Mouse (Mus musculus): ENCODE measurements at regions not wholly inside any gene's neighbourhood (a gene's known extent, or its start where the extent isn't known, plus 50 kb on each side); places are given as distances from the start of the nearest gene placed in this dataset.

GRCm38 (mm10) chr10:96863230-96863629 lies 246.4 kb downstream of the Btg1 start:
- no peak for DNase-seq (ENCODE audit: low spot score in 2 of 2)

DNA sequence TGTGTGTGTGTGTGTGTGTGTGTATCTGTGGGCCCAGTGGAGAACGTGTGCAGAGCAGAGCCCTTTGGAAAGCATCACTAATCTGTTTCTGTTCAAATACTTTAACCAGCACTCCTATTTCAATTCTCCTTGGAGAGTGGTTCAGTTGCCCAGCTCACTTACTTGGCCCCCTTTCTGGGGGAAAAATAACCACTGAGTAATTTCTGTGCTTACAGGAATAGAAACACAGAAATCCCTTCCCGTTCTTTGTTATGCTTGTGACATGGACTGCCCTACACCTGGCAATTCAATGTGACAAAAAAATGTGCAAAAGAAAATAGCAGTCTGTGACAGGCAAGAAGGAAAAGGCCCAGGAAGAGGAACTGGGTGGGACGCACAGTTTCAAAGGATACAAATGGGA lies 249.7 kb downstream of the Btg1 start:
- DNase-seq (ENCODE audit: low spot score in 2 of 2), result no peak

DNA sequence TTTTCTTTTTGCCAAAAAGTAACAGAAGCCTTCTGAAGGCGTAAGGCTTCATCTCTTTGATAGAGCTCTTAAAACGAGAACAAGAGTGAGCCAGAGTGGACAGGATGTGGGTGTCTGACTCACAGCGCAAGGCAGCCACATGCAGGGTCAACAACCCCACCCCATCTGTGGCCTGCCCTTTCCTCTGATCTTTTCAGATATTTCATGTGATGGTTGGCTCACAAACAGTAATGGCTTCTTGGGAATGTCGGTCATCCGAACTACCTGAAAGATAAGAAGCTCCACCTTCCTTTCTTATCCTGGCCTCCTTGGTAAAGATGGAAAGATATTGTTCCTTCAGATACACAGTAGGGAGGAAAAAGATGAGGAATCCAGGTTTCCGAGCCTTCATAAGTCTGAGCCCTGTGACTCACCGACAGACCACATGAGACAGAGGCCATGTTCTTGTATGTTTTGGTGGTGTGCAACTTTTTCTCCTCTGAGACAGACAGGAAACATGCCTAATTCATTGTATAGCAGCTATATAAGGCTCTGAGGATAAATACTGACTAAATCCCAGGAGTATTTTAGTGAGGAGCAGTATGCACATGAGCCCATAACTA lies 254.9 kb downstream of the Btg1 start:
- no peak for DNase-seq (ENCODE audit: low spot score in 2 of 2)

GRCm38 (mm10) chr10:96874646-96875045 lies 257.8 kb downstream of the Btg1 start:
- DNase-seq (ENCODE audit: low spot score in 2 of 2), result no peak

GRCm38 (mm10) chr10:96875676-96876075 lies 258.9 kb downstream of the Btg1 start:
- DNase-seq (ENCODE audit: low spot score in 2 of 2), result no peak

- DNase-seq (ENCODE audit: low spot score in 2 of 2), result no peak
These were observed 262.6 kb downstream of the Btg1 start for GRCm38 (mm10) chr10:96879425-96879824.

GRCm38 (mm10) chr10:96880771-96881170 lies 264.0 kb downstream of the Btg1 start:
- DNase-seq (ENCODE audit: low spot score in 2 of 2), result no peak

GRCm38 (mm10) chr10:96881212-96881611 lies 264.4 kb downstream of the Btg1 start:
- DNase-seq (ENCODE audit: low spot score in 2 of 2), result no peak

DNA sequence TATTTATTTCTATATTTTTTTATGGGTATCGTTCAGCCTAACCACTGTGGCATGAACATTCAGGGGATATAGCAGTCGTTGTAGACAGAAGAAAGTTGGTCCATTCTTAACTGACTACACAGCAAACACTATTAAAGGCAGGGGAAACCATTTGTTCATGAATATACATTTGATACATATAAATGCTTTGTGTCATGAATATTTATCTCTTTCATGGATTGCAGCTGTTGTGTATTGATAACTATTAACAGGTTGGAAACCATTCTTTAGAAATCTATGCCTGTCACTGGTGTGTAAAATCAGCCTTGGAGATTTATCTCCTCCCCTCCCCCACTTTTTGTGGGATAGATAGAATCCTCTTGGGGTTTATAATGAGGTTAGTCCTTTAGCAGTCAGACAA lies 264.9 kb downstream of the Btg1 start:
- DNase-seq (ENCODE audit: low spot score in 2 of 2), result no peak

GRCm38 (mm10) chr10:96901150-96901549 lies 284.3 kb downstream of the Btg1 start:
- DNase-seq (ENCODE audit: low spot score in 2 of 2), result no peak

- no peak for DNase-seq (ENCODE audit: low spot score in 2 of 2)
These were observed 288.4 kb downstream of the Btg1 start for GRCm38 (mm10) chr10:96905098-96905809.

GRCm38 (mm10) chr10:96909661-96910315 lies 293.0 kb downstream of the Btg1 start:
- no peak for DNase-seq (ENCODE audit: low spot score in 2 of 2)

DNA sequence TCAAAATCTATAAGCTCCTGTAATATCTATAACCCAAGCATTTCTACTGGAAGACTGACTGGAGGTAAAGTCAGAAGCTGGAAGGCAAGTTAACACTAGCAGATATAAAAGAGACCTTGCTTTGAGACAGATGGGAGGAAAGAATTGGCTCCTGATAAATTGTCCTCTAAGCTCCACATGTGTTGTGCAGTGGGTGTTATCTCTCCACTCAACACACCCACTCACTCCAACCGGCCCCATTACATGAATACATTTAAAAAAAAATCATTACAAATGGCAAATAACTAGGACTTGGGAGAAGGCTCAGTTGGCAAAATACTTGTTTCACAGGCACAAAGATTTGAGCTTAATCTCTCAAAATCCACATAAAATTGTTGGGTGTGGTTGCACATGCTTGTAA lies 304.4 kb downstream of the Btg1 start:
- peak; percentile 10 to 29 for DNase-seq (ENCODE audit: low spot score in 2 of 2)

- DNase-seq (ENCODE audit: low spot score in 2 of 2), result no peak
These were observed 307.5 kb downstream of the Btg1 start for GRCm38 (mm10) chr10:96924266-96924672.

DNA sequence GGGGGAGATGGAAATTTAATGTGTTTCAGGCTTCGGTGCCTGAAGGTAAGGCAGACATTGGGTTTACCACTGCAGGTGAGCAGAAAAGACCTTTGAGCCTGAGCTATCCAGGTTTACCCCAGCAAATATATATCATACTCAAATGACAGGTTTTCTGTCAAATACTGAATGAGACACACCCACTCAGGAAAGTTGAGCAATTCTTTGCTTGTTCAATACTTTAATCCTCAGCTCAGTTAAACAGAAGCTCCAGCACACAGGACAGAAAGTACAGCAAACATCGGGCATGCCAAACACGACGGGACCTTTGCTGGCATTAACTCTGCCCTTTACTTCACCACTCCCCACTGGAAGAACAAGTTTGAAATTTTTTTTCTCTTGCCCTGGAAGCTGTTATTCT lies 307.9 kb downstream of the Btg1 start:
- DNase-seq (ENCODE audit: low spot score in 2 of 2), result no peak

- DNase-seq (ENCODE audit: low spot score in 2 of 2), result no peak
These were observed 309.0 kb downstream of the Btg1 start for GRCm38 (mm10) chr10:96925771-96926170.

DNA sequence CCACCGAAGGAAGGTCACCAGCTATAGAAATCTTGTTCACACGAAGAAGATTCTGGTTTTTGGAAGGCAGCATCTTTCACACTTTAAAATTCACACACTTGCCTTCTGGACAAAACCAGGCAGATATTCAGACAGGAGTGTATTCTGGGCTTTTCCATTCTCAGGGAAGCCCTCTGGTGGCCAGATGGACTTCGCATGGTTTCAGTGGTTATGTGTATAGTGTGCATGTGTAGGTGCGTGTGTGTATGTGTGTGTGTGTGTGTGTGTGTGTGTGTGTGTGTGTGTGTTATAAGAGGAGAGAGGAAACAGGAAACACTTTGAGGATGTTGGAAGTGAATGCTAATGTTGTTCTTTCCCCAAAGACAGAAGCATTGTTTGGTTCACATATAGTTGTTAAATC lies 317.9 kb downstream of the Btg1 start:
- DNase-seq (ENCODE audit: low spot score in 2 of 2), result peak; percentile 57 to 74

DNA sequence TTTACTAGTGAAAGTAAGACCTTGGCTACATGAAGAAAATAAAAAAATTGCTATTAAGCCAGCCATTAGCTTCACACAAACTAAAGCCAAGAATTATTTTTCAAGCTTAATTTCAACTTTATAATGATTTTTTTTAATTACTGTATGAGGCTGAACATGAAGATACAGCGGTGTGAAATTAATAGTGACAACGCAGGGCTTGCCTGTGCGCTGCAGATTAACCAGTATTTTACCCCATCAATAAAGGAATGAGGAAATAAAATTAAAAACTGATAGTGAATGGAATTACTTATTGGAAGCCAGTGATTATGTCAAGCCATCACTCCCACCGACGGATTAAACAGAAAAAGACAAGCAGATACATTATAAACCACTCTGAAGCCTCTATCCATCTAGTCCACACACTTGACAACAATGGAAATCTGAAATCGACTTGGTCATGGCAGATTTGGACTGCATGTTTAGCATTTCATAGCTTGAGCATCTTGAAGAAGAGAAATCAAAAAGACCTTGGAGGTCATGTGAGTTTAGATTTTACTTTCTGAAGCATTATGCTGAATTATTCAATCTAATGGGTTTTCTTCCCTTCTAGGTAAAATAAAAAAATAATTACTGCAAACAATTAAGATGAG lies 324.2 kb downstream of the Btg1 start:
- no peak for DNase-seq (ENCODE audit: low spot score in 2 of 2)

DNA sequence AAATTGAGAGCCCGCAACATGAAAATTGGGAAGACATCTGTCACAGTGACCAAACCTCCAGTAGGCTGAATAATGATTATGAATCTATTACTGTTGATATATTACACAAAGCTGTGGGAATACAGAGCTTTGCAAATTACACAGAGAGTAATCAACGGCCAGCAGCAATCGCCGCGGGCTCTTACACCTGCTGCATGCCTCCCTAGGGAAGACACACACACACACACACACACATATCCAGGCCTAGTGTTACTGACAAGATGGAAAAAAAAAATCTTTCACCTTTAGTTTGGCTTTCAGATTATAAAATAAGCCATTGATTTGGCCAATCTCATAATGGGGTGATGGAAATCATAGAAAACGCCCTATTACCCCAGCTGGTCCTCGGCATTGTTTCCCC lies 327.4 kb downstream of the Btg1 start:
- DNase-seq (ENCODE audit: low spot score in 2 of 2), result no peak

GRCm38 (mm10) chr10:96947971-96948370 lies 331.2 kb downstream of the Btg1 start:
- DNase-seq (ENCODE audit: low spot score in 2 of 2), result no peak

DNA sequence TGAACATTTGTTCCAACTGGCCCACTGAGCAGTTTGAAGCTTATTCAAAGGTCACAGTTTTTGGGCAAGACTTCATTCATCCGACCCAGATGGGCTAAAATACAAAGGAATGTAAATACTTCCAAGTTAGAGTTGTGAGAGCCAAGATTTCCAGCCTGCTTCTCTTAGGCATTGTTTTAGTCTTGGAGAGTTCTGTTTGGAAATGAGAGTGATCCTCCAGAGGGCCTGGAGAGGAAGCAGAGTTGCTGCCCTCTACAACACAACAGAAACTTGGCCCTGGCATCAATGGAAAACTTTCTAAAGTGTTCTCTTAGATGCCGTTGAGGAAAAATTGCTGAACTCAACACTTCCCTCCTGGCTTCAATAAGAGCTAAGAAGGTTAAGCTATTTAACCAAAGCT lies 332.1 kb downstream of the Btg1 start:
- DNase-seq (ENCODE audit: low spot score in 2 of 2), result no peak

GRCm38 (mm10) chr10:96955036-96955775 lies 338.4 kb downstream of the Btg1 start:
- DNase-seq (ENCODE audit: low spot score in 2 of 2), result no peak

Data from right cerebral cortex, adult 2 months (tissue).